Mouse (Mus musculus) MEL (cell line): ENCODE measurements around the gene Slc41a2. TPM values are rescaled to one million over a fixed set of nuclear protein-coding genes. Genes with fewer than 3 reads are reported as not detected.

Experiments
- DNase-seq: peaks from one replicate; pipeline ENCODE4 v3.0.0; 2011; ENCODE audit warnings: low read depth, low spot score
- H3K27ac ChIP-seq: 2 replicates; pipeline ENCODE4 v1.5.1; 2012; ENCODE audit warnings: low read depth, mild to moderate bottlenecking, control low read depth, low read length, moderate library complexity; ENCODE audit not compliant: control insufficient read depth
- H3K27me3 ChIP-seq, 2 experiments: fragments of 150-350 bp in 1 of 2; sonication (generic) in 1 of 2; 2 replicates each; pipeline ENCODE4 v1.6.1; 2012; ENCODE audit warnings: low read length in 2 of 2, mild to moderate bottlenecking in 2 of 2, improper control_type of control experiment in 1 of 2, moderate library complexity in 1 of 2; ENCODE audit not compliant: insufficient read depth in 2 of 2, control insufficient read depth in 1 of 2
- H3K36me3 ChIP-seq, 2 experiments: 2 replicates each; pipeline ENCODE4 v1.6.1; 2012 to 2014; ENCODE audit warnings: low read length in 2 of 2, improper control_type of control experiment in 1 of 2, inconsistent platforms in 1 of 2, mild to moderate bottlenecking in 1 of 2; ENCODE audit not compliant: insufficient read depth in 2 of 2, control insufficient read depth in 1 of 2
- H3K4me1 ChIP-seq, 2 experiments: fragments of 150-350 bp in 1 of 2; sonication (generic) in 1 of 2; 2 replicates each; pipeline ENCODE4 v1.6.1; 2012; ENCODE audit warnings: low read length in 2 of 2, improper control_type of control experiment in 1 of 2, mild to moderate bottlenecking in 1 of 2; ENCODE audit not compliant: insufficient read depth in 2 of 2, control insufficient read depth in 1 of 2
- H3K4me3 ChIP-seq, 2 experiments: fragments of 150-350 bp in 1 of 2; sonication (generic) in 1 of 2; 2 replicates each; pipeline ENCODE4 v1.5.1; 2012; ENCODE audit warnings: low read depth in 2 of 2, low read length in 2 of 2, mild to moderate bottlenecking in 2 of 2, moderate library complexity in 2 of 2, control low read depth in 1 of 2, improper control_type of control experiment in 1 of 2; ENCODE audit not compliant: control insufficient read depth in 1 of 2, insufficient read depth in 1 of 2
- H3K79me2 ChIP-seq: 2 replicates; pipeline ENCODE4 v1.6.1; 2012; ENCODE audit warnings: mild to moderate bottlenecking, low read length, moderate library complexity; ENCODE audit not compliant: control insufficient read depth, poor library complexity, insufficient read depth
- H3K9ac ChIP-seq: 2 replicates; pipeline ENCODE4 v1.6.1; 2012; ENCODE audit warnings: low read depth, mild to moderate bottlenecking, control low read depth, low read length, moderate library complexity; ENCODE audit not compliant: control insufficient read depth, poor library complexity, severe bottlenecking
- H3K9me3 ChIP-seq: fragments of 150-350 bp; sonication (generic); replicated peaks from 2 replicates; pipeline ENCODE4 v1.6.1; 2012; ENCODE audit warnings: mild to moderate bottlenecking, low read length, improper control_type of control experiment, moderate library complexity; ENCODE audit not compliant: insufficient read depth
- CHD2 ChIP-seq: IDR thresholded peaks from 2 replicates; pipeline ENCODE4 v1.6.1; 2011; ENCODE audit warnings: low read length, improper control_type of control experiment
- CTCF ChIP-seq, 3 experiments: IDR thresholded peaks in 2 of 3; conservative IDR thresholded peaks in 1 of 3; 2 replicates each; pipeline ENCODE4 v1.5.1; 2011 to 2012; ENCODE audit warnings: low read length in 3 of 3, low read depth in 2 of 3, mild to moderate bottlenecking in 2 of 3, improper control_type of control experiment in 1 of 3, inconsistent platforms in 1 of 3, mixed read lengths in 1 of 3, moderate library complexity in 1 of 3; ENCODE audit not compliant: control insufficient read depth in 1 of 3, insufficient read depth in 1 of 3, poor library complexity in 1 of 3, severe bottlenecking in 1 of 3
- E2F4 ChIP-seq: IDR thresholded peaks from 2 replicates; pipeline ENCODE4 v1.6.1; 2011; ENCODE audit warnings: low read depth, low read length, improper control_type of control experiment, borderline replicate concordance
- EP300 ChIP-seq, 2 experiments: IDR thresholded peaks; 2 replicates each; pipeline ENCODE4 v1.6.1; 2011; ENCODE audit warnings: improper control_type of control experiment in 2 of 2, low read length in 2 of 2, low read depth in 1 of 2, mild to moderate bottlenecking in 1 of 2
- GABPA ChIP-seq: IDR thresholded peaks from 2 replicates; pipeline ENCODE4 v1.6.1; 2012; ENCODE audit warnings: low read depth, mild to moderate bottlenecking, inconsistent platforms, low read length, improper control_type of control experiment, moderate library complexity
- GATA1 ChIP-seq: IDR thresholded peaks from 2 replicates; pipeline ENCODE4 v1.6.1; 2011; ENCODE audit warnings: low read depth, low read length, improper control_type of control experiment
- HCFC1 ChIP-seq: IDR thresholded peaks from 2 replicates; pipeline ENCODE4 v1.6.1; 2012; ENCODE audit warnings: low read depth, mild to moderate bottlenecking, inconsistent platforms, low read length, improper control_type of control experiment, moderate library complexity
- JUND ChIP-seq: IDR thresholded peaks from 2 replicates; pipeline ENCODE4 v1.6.1; 2011; ENCODE audit warnings: low read depth, mild to moderate bottlenecking, improper control_type of control experiment, low read length
- KAT2A ChIP-seq: conservative IDR thresholded peaks from 2 replicates; pipeline ENCODE4 v1.6.1; 2012; ENCODE audit warnings: low read depth, low read length, improper control_type of control experiment, inconsistent platforms
- MAFK ChIP-seq: IDR thresholded peaks from 2 replicates; pipeline ENCODE4 v1.6.1; 2011; ENCODE audit warnings: low read depth, mild to moderate bottlenecking, low read length, improper control_type of control experiment, borderline replicate concordance
- MAX ChIP-seq: IDR thresholded peaks from 2 replicates; pipeline ENCODE4 v1.6.1; 2011; ENCODE audit warnings: low read length, improper control_type of control experiment
- MAZ ChIP-seq: IDR thresholded peaks from 2 replicates; pipeline ENCODE4 v1.6.1; 2012; ENCODE audit warnings: low read depth, mild to moderate bottlenecking, inconsistent platforms, low read length, improper control_type of control experiment
- MXI1 ChIP-seq: IDR thresholded peaks from 2 replicates; pipeline ENCODE4 v1.6.1; 2011; ENCODE audit warnings: mild to moderate bottlenecking, low read depth, low read length, improper control_type of control experiment
- MYC ChIP-seq: IDR thresholded peaks from 2 replicates; pipeline ENCODE4 v1.6.1; 2011; ENCODE audit warnings: low read depth, mild to moderate bottlenecking, low read length, improper control_type of control experiment, moderate library complexity
- NELFE ChIP-seq: IDR thresholded peaks from 2 replicates; pipeline ENCODE4 v1.6.1; 2011; ENCODE audit warnings: low read depth, low read length, improper control_type of control experiment
- POLR2AphosphoS2 ChIP-seq: IDR thresholded peaks from 2 replicates; pipeline ENCODE4 v1.6.1; 2011; ENCODE audit warnings: low read length, improper control_type of control experiment
- SIN3A ChIP-seq: IDR thresholded peaks from 2 replicates; pipeline ENCODE4 v1.6.1; 2012; ENCODE audit warnings: low read length, improper control_type of control experiment, inconsistent platforms
- SMC3 ChIP-seq: IDR thresholded peaks from 2 replicates; pipeline ENCODE4 v1.6.1; 2011; ENCODE audit warnings: low read depth, low read length, improper control_type of control experiment
- TAL1 ChIP-seq: IDR thresholded peaks from 2 replicates; pipeline ENCODE4 v1.6.1; 2012; ENCODE audit warnings: mild to moderate bottlenecking, inconsistent platforms, low read length, moderate library complexity, mixed read lengths
- TBP ChIP-seq: IDR thresholded peaks from 2 replicates; pipeline ENCODE4 v1.8.0; 2011; ENCODE audit warnings: low read depth, low read length, improper control_type of control experiment
- TCF12 ChIP-seq: IDR thresholded peaks from 2 replicates; pipeline ENCODE4 v1.6.1; 2014; ENCODE audit warnings: low read depth, mild to moderate bottlenecking, inconsistent platforms, low read length, improper control_type of control experiment, moderate library complexity
- USF1 ChIP-seq: IDR thresholded peaks from 2 replicates; pipeline ENCODE4 v1.6.1; 2014; ENCODE audit warnings: low read depth, mild to moderate bottlenecking, inconsistent platforms, low read length, improper control_type of control experiment, moderate library complexity
- USF2 ChIP-seq, 2 experiments: IDR thresholded peaks; 2 replicates each; pipeline ENCODE4 v1.6.1; 2011 to 2012; ENCODE audit warnings: improper control_type of control experiment in 2 of 2, low read length in 2 of 2, borderline replicate concordance in 1 of 2, inconsistent platforms in 1 of 2, low read depth in 1 of 2, mild to moderate bottlenecking in 1 of 2; ENCODE audit not compliant: insufficient read depth in 1 of 2
- ZKSCAN1 ChIP-seq: IDR thresholded peaks from 2 replicates; pipeline ENCODE4 v1.6.1; 2012; ENCODE audit warnings: low read depth, mild to moderate bottlenecking, inconsistent platforms, low read length, improper control_type of control experiment, moderate library complexity
- ZMIZ1 ChIP-seq: IDR thresholded peaks from 2 replicates; pipeline ENCODE4 v1.6.1; 2012; ENCODE audit warnings: low read depth, mild to moderate bottlenecking, inconsistent platforms, low read length, improper control_type of control experiment, moderate library complexity
- ZNF384 ChIP-seq: IDR thresholded peaks from 2 replicates; pipeline ENCODE4 v1.6.1; 2012; ENCODE audit warnings: low read depth, mild to moderate bottlenecking, inconsistent platforms, low read length, improper control_type of control experiment
- polyA plus RNA-seq, 2 experiments: library from polyadenylated mRNA; stranded (reverse) in 1 of 2; unstranded in 1 of 2; fragments of >175 nt in 1 of 2; fragments of >200 nt in 1 of 2; gene quantifications; 2 replicates each; pipeline versions ENCODE4 v1.2.1 to v1.2.4; 2012; ENCODE audit warnings: low replicate concordance in 2 of 2, low read depth in 1 of 2; ENCODE audit not compliant: insufficient read length in 2 of 2, insufficient read depth in 1 of 2, missing spikeins in 1 of 2
- total RNA-seq: library from RNA; depleted of rRNA; stranded (reverse); fragments of 300-350 nt; gene quantifications from 2 replicates; pipeline ENCODE4 v1.2.3, GENCODE M21; 2012

Slc41a2 gene
- total and polyA plus RNA-seq, 3 experiments: not detected

GRCm38 (mm10) chr10:83266731-83267130 is 71.0 kb downstream of the Slc41a2 start:
- Histone ChIP-seq H3K79me2 (no peaks in the 10 kb centered on the region), H3K9ac (no peak overlapping the region), H3K9me3 (no peaks in the 10 kb centered on the region), H3K4me3 (no peak overlapping the region), H3K27ac (no peak overlapping the region), H3K4me1 (no peaks in the 10 kb centered on the region), H3K27me3 (peaks cover 0 to 2% of the 10 kb centered on the region in 2 experiments; a peak in 3 of 4 replicates), H3K36me3 (no peaks in the 10 kb centered on the region)
- DNase-seq: no peak
- TF ChIP-seq EP300 (IDR thresholded peaks at IDR 0.05; ENCODE audit: low read depth in 1 of 2, low read length in 2 of 2) (no peak), KAT2A (no peak), MYC (no peak), HCFC1 (no peak), ZMIZ1 (no peak), TAL1 (no peak), ZNF384 (no peak), E2F4 (no peak), GABPA (no peak), MAX (no peak), JUND (no peak)

- DNase-seq: no peak
- no peaks in the 10 kb centered on the region for H3K4me1 ChIP-seq
- peaks cover 0 to 2% of the 10 kb centered on the region in 2 experiments; a peak in 3 of 4 replicates for H3K27me3 ChIP-seq
- H3K9ac ChIP-seq: no peak overlapping the region
- H3K9me3 ChIP-seq: no peaks in the 10 kb centered on the region
- H3K4me3 ChIP-seq: no peak overlapping the region
- TF ChIP-seq NELFE: no peak
- no peak for TF ChIP-seq SMC3
- no peak for TF ChIP-seq ZKSCAN1
- H3K79me2 ChIP-seq: no peaks in the 10 kb centered on the region
- H3K36me3 ChIP-seq: no peaks in the 10 kb centered on the region
- H3K27ac ChIP-seq: no peak overlapping the region
These were observed 71.4 kb downstream of the Slc41a2 start for GRCm38 (mm10) chr10:83266241-83266640.

GRCm38 (mm10) chr10:83264680-83265079 is 73.0 kb downstream of the Slc41a2 start:
- TF ChIP-seq MXI1 (no peak), ZNF384 (no peak), MAZ (no peak), CTCF (IDR thresholded peaks at IDR 0.05 in 2 of 3, conservative IDR thresholded peaks at IDR 0.05 in 1 of 3; ENCODE audit: control insufficient read depth in 1 of 3, insufficient read depth in 1 of 3, low read depth in 2 of 3, low read length in 3 of 3, poor library complexity in 1 of 3, severe bottlenecking in 1 of 3) (no peak), POLR2AphosphoS2 (no peak), USF2 (IDR thresholded peaks at IDR 0.05; ENCODE audit: borderline replicate concordance in 1 of 2, insufficient read depth in 1 of 2, low read depth in 1 of 2, low read length in 2 of 2) (no peak), TBP (no peak), MAFK (no peak), SIN3A (no peak), USF1 (no peak), ZMIZ1 (no peak), KAT2A (no peak), TAL1 (no peak), CHD2 (no peak), GATA1 (no peak), TCF12 (no peak)
- no peak overlapping the region for H3K9ac ChIP-seq
- H3K79me2 ChIP-seq: no peaks in the 10 kb centered on the region
- no peak overlapping the region for H3K4me3 ChIP-seq
- no peak for DNase-seq
- no peaks in the 10 kb centered on the region for H3K4me1 ChIP-seq
- H3K27me3 ChIP-seq: peaks cover 0 to 4% of the 10 kb centered on the region in 2 experiments; a peak in 3 of 4 replicates
- no peaks in the 10 kb centered on the region for H3K9me3 ChIP-seq
- H3K36me3 ChIP-seq: no peaks in the 10 kb centered on the region
- no peak overlapping the region for H3K27ac ChIP-seq
